Mouse (Mus musculus) limb, embryonic 14.5 days (tissue): Measurements from ENCODE around the gene Atrnl1. TPM values are rescaled to one million over a fixed set of nuclear protein-coding genes. Genes with fewer than 3 reads are reported as not detected.
A peak's percentile ranks its signal among the peaks of the same experiment; 100 is the strongest.

Experiments
- ATAC-seq: fragments of 200-750 bp; cut with Nextera tagmentation; 2 replicates; pipeline ENCODE4 v1.8.0; 2017; ENCODE audit warnings: low read depth, moderate number of reproducible peaks, moderate TSS enrichment; ENCODE audit not compliant: low FRiP score
- DNase-seq: peaks from one replicate; pipeline ENCODE4 v3.0.0-alpha.2; 2015; ENCODE audit warnings: low spot score
- H3K27ac ChIP-seq: fragments of 300-500 bp; sonication (generic); replicated peaks from 2 replicates; pipeline ENCODE4 v1.5.1; 2014; ENCODE audit warnings: low read depth, mild to moderate bottlenecking, low read length, moderate library complexity, mixed read lengths
- H3K27me3 ChIP-seq: fragments of 300-500 bp; sonication (generic); 2 replicates; pipeline ENCODE4 v1.6.1; 2014; ENCODE audit warnings: low read length, mixed read lengths; ENCODE audit not compliant: control insufficient read depth, insufficient read depth
- H3K36me3 ChIP-seq: fragments of 300-500 bp; sonication (generic); 2 replicates; pipeline ENCODE4 v1.6.1; 2014; ENCODE audit warnings: mild to moderate bottlenecking, low read length, moderate library complexity, mixed read lengths; ENCODE audit not compliant: control insufficient read depth, insufficient read depth
- H3K4me1 ChIP-seq: fragments of 300-500 bp; sonication (generic); 2 replicates; pipeline ENCODE4 v1.6.1; 2014; ENCODE audit warnings: antibody characterized with exemption, low read length, mixed read lengths; ENCODE audit not compliant: control insufficient read depth, insufficient read depth
- H3K4me2 ChIP-seq: fragments of 300-500 bp; sonication (generic); replicated peaks from 2 replicates; pipeline ENCODE4 v1.6.1; 2014; ENCODE audit warnings: low read depth, mild to moderate bottlenecking, low read length, moderate library complexity; ENCODE audit not compliant: severe bottlenecking
- H3K4me3 ChIP-seq: fragments of 300-500 bp; sonication (generic); replicated peaks from 2 replicates; pipeline ENCODE4 v1.5.1; 2014; ENCODE audit warnings: low read length
- H3K9ac ChIP-seq: fragments of 300-500 bp; sonication (generic); 2 replicates; pipeline ENCODE4 v1.6.1; 2014; ENCODE audit warnings: mild to moderate bottlenecking, low read depth, low read length, moderate library complexity; ENCODE audit not compliant: severe bottlenecking
- H3K9me3 ChIP-seq: fragments of 300-500 bp; sonication (generic); 2 replicates; pipeline ENCODE4 v1.6.1; 2016; ENCODE audit warnings: low read length; ENCODE audit not compliant: control insufficient read depth
- POLR2A ChIP-seq: fragments of 200-500 bp; IDR thresholded peaks from 2 replicates; pipeline ENCODE4 v1.8.0; 2012; ENCODE audit warnings: inconsistent platforms, mild to moderate bottlenecking, moderate library complexity, borderline replicate concordance; ENCODE audit not compliant: insufficient read depth, insufficient read length; ENCODE audit errors: extremely low read depth
- WGBS: fragments of 180-500 bp; shearing (Covaris S2); extraction: QIAGEN DNeasy Blood & Tissue Kit; methylation state at CpG from one replicate; pipeline ENCODE4 v1.1.7; 2014; 5-methylcytosine and 5-hydroxymethylcytosine counted together
- polyA plus RNA-seq, 2 experiments: library from polyadenylated mRNA; depleted of rRNA in 1 of 2; stranded (reverse) in 1 of 2; unstranded in 1 of 2; fragments of >200 nt; fragmentation: Nextera tagmentation in 1 of 2; extraction: Ambion mirVana in 1 of 2; gene quantifications; 2 replicates each; pipeline versions ENCODE4 v1.2.1 to v1.2.3; 2012 to 2014

The Atrnl1 gene
- polyA plus RNA-seq, 2 experiments, result 7.7 to 19.9 TPM

DNA sequence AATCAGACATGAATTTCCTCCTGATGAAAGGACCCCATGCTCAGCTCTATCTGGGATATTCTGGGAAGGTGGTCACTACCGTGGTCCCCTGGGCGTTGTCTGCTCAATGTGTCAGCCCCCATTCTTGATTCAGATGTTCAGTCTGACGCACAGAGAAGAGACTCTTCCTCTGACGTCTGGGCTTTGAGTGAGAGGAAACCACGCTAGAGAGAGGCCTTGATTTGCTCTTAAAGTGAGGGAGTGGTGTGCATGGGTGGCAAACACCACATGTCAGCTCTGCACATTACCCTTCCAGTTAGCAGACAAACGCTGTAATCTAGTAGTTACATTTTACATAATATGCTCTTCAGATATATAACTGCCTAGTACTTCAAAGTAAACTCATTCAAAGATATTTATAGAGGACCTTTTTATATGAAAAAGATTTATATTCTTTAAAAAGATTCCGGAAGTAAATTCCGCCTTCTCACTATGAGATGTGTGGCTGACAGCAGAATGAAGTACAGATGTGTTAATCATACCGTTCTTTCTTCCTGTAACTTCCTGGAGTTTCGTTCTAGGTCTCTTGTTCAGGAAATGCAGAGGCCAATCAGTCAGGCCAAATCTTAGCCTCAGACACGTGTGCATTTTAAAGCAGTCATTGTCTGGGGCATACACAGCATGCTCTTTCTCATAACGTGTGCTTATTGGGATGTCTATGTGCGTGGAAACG is 192.1 kb downstream of the Atrnl1 start:
- H3K9ac ChIP-seq, result no peak overlapping the region
- 51% methylated on average over 14 of the region's 14 CpGs for WGBS
- no peak for TF ChIP-seq POLR2A
- H3K36me3 ChIP-seq, result no peaks in the 10 kb centered on the region
- ATAC-seq (no peak), DNase-seq (peak; percentile 5)
- no peak overlapping the region for H3K4me3 ChIP-seq
- H3K4me1 ChIP-seq, result peaks cover 7% of the 10 kb centered on the region
- H3K27me3 ChIP-seq, result no peaks in the 10 kb centered on the region
- no peaks in the 10 kb centered on the region for H3K9me3 ChIP-seq
- H3K4me2 ChIP-seq, result no peak overlapping the region
- H3K27ac ChIP-seq, result no peak overlapping the region

DNA sequence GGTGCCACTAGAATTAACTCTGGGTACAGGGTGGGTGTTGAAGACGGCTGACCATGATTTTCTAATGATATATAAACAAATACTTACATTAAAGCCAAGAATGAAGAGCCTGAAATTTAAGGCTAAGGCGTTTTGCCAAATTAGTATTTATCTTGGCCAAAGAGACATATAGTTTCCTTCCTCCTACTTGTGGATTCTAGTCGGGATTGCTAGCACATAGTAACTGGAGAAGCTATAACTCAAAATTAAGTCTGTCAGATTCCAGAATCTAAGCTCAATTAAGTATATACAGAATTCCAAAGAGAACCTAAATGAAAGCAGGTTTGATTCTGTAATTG is 192.6 kb downstream of the Atrnl1 start:
- Histone ChIP-seq H3K9ac (no peak overlapping the region), H3K9me3 (no peaks in the 10 kb centered on the region), H3K27me3 (no peaks in the 10 kb centered on the region), H3K4me2 (no peak overlapping the region), H3K4me1 (peaks cover 7% of the 10 kb centered on the region), H3K4me3 (no peak overlapping the region), H3K27ac (no peak overlapping the region), H3K36me3 (no peaks in the 10 kb centered on the region)
- no peak for TF ChIP-seq POLR2A
- no peak for ATAC-seq
- WGBS, result 56% methylated on average over 3 of the region's 3 CpGs
- peak; percentile 20 for DNase-seq

DNA sequence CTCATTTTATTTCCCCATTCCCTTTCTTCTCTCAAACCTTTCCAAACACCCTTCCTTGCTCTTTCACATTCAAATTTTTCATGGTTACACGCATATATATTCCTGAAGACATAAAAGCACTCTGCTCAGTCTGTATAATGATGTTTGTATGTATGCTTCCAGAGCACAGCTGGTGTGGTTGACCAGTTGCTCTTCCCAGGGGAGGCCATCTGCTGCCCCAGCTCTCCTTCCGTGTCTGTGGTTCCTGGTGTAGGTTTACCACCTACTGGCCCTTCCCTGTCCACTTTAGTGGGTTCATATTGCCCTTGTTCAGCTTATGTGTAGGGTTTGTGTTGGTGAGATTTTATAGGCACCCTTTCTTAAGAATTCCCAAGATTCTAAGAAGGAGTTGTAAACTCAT is 197.5 kb downstream of the Atrnl1 start:
- no peaks in the 10 kb centered on the region for H3K36me3 ChIP-seq
- H3K9ac ChIP-seq, result no peak overlapping the region
- no peaks in the 10 kb centered on the region for H3K27me3 ChIP-seq
- DNase-seq (no peak), ATAC-seq (no peak)
- H3K27ac ChIP-seq, result no peak overlapping the region
- TF ChIP-seq POLR2A, result no peak
- H3K4me3 ChIP-seq, result no peak overlapping the region
- H3K9me3 ChIP-seq, result no peaks in the 10 kb centered on the region
- H3K4me1 ChIP-seq, result no peaks in the 10 kb centered on the region
- no peak overlapping the region for H3K4me2 ChIP-seq
- WGBS, result 61% methylated on average over 2 of the region's 2 CpGs

DNA sequence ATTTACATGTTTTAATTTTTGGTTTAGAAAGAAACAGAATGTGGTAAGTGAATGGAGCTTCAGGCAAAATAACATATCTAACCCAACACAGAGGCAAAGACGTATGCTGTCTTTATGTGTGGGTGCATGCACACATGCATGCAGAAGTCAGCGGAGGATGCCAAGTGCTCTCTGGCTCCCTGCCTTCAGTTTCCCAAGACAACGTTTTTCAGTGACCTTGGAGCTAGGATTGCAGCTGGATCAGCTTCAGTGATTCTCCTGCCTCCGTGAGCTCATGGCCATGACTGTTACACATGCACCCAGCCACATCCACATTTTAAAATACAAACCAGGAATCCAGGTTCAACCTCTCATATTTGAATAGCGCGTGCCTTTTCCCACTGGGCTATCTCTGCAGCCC is 203.5 kb downstream of the Atrnl1 start:
- no peak for TF ChIP-seq POLR2A
- Histone ChIP-seq H3K4me2 (no peak overlapping the region), H3K36me3 (no peaks in the 10 kb centered on the region), H3K9me3 (no peaks in the 10 kb centered on the region), H3K9ac (no peak overlapping the region), H3K4me1 (no peaks in the 10 kb centered on the region), H3K4me3 (no peak overlapping the region), H3K27ac (no peak overlapping the region), H3K27me3 (no peaks in the 10 kb centered on the region)
- no peak for ATAC-seq
- no peak for DNase-seq
- WGBS, result 76% methylated on average over 6 of the region's 6 CpGs

DNA sequence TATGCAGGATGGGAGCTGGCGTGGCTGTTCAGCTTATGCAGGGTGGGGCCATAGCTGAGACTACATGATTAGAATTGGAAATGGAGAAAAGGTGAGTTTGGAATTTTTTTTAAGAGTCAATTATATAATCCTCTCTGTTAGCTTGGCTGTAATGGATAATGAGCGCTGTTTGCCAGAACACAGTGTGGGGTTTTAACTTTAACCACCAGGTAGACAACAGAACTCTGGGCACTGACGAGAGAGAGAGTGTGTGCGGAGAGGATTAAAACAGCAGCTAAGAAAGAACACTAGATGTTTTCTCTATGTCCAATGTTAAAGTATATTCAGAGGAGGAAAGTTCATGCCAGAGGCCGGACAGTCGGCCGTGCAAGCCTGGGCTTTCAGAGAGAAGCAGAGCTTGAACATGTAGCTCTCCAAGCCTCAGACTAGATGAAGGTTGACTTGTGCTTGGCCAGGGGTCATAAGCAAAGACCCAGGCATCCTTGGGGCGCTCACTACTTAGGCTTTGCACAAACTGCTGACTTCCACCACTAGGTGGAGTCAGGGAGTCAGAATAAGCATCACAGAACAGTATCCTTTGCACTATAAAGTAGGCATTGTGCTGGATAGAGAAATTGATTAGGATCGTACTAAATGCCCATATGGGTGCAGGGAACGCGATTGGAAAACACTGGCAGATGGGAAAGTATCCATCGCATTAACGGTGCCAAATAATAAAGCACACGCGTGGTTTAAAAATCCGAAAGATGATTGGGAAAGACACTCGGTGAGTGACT is 205.6 kb downstream of the Atrnl1 start:
- no peak overlapping the region for H3K27ac ChIP-seq
- no peaks in the 10 kb centered on the region for H3K36me3 ChIP-seq
- no peak overlapping the region for H3K4me2 ChIP-seq
- 90% methylated on average over 17 of the region's 17 CpGs for WGBS
- H3K4me1 ChIP-seq, result no peaks in the 10 kb centered on the region
- no peak for TF ChIP-seq POLR2A
- no peak overlapping the region for H3K9ac ChIP-seq
- no peak overlapping the region for H3K4me3 ChIP-seq
- no peaks in the 10 kb centered on the region for H3K27me3 ChIP-seq
- ATAC-seq (no peak), DNase-seq (peak; percentile 37)
- H3K9me3 ChIP-seq, result no peaks in the 10 kb centered on the region
